Mouse (Mus musculus) skeletal muscle tissue, adult 2 months (tissue): ENCODE data around the gene H2al1b.

Experiments used
- DNase-seq: peaks from one replicate; pipeline ENCODE4 v3.0.0-alpha.2; 2012; ENCODE audit warnings: low read depth, low spot score

The H2al1b gene

DNA sequence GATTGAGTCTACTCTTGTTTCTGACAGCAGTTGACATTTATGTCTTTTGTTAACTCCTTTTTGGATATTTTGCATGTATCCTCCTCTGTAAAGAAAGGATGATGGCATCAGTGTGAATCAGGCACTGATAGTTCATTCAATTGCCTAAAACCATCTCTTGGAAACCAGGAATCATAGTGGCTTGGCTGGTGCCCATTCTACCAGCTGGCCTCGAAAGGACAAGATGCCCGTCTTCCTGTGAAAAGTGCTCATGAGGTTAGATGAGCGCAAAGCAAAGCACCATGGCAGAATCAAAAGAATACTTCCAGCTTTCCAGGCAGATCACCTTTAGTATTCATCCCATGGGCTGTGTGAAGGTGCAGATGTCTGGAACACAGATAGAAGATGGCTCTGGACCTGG, 44.5 kb downstream of the H2al1b start:
- no peak for DNase-seq
